Mouse (Mus musculus) small intestine, adult 2 months (tissue): ENCODE measurements around the gene Cdk2ap2. TPM values are rescaled to one million over a fixed set of nuclear protein-coding genes. Genes with fewer than 3 reads are reported as not detected.
"Not testable (repeated sequence)": the region's sequence is repeated elsewhere in the genome, so short reads cannot be mapped to it uniquely, and the experiment has no call there.

Experiments
- H3K27ac ChIP-seq: fragments of 200-500 bp; 2 replicates; pipeline ENCODE4 v1.5.1; 2012; ENCODE audit warnings: low read depth, low read length, control low read depth, inconsistent platforms; ENCODE audit not compliant: insufficient read depth
- H3K27me3 ChIP-seq: fragments of 200-500 bp; 2 replicates; pipeline ENCODE4 v1.6.1; 2012; ENCODE audit warnings: mild to moderate bottlenecking, moderate library complexity, low read length, inconsistent platforms; ENCODE audit not compliant: control insufficient read depth, insufficient read depth
- H3K36me3 ChIP-seq: fragments of 200-500 bp; 2 replicates; pipeline ENCODE4 v1.6.1; 2012; ENCODE audit warnings: mild to moderate bottlenecking, low read length, control low read depth, inconsistent platforms; ENCODE audit not compliant: control insufficient read depth, insufficient read depth
- H3K4me1 ChIP-seq: fragments of 200-500 bp; 2 replicates; pipeline ENCODE4 v1.6.1; 2012; ENCODE audit warnings: low read length, inconsistent platforms, mixed read lengths; ENCODE audit not compliant: control insufficient read depth, insufficient read depth, insufficient read length
- H3K4me3 ChIP-seq: fragments of 200-500 bp; 2 replicates; pipeline ENCODE4 v1.5.1; 2012; ENCODE audit warnings: low read depth, mild to moderate bottlenecking, control low read depth, inconsistent platforms, low read length, moderate library complexity
- CTCF ChIP-seq: fragments of 200-500 bp; IDR thresholded peaks from 2 replicates; pipeline ENCODE4 v1.5.1; 2012; ENCODE audit warnings: low read depth, mild to moderate bottlenecking, control low read depth, inconsistent platforms, low read length, moderate library complexity, mixed read lengths; ENCODE audit not compliant: insufficient replicate concordance, insufficient read length; ENCODE audit errors: extremely low read depth
- POLR2A ChIP-seq: fragments of 200-500 bp; IDR thresholded peaks from 2 replicates; pipeline ENCODE4 v1.6.1; 2012; ENCODE audit warnings: low read depth, mild to moderate bottlenecking, control low read depth, inconsistent platforms, low read length, moderate library complexity
- WGBS: fragments of 180-500 bp; shearing (Covaris S2); methylation state at CpG from one replicate; pipeline ENCODE4 v1.1.7; 2018; 5-methylcytosine and 5-hydroxymethylcytosine counted together
- polyA plus RNA-seq: library from polyadenylated mRNA; depleted of rRNA; stranded (reverse); fragments of >200 nt; gene quantifications from 2 replicates; pipeline ENCODE4 v1.2.3, GENCODE M21; 2012

Gene Cdk2ap2
- polyA plus RNA-seq, 1 experiment, result 366 TPM

GRCm38 (mm10) chr19:4118350-4118749, 21.4 kb downstream of the Cdk2ap2 start:
- Histone ChIP-seq H3K4me1 (peaks cover 31% of the 10 kb centered on the region), H3K4me3 (no peak overlapping the region), H3K36me3 (peaks cover 27% of the 10 kb centered on the region), H3K27ac (no peak overlapping the region), H3K27me3 (no peaks in the 10 kb centered on the region)
- TF ChIP-seq POLR2A (no peak), CTCF (no peak)
- WGBS, result 94% methylated on average over 2 of the region's 2 CpGs

GRCm38 (mm10) chr19:4119716-4120487, 22.9 kb downstream of the Cdk2ap2 start:
- Histone ChIP-seq H3K4me1 (peaks cover 17% of the 10 kb centered on the region; the same call in 1 of the 2 replicates), H3K36me3 (peaks cover 23% of the 10 kb centered on the region), H3K27ac (peak overlapping the region; percentile 46), H3K4me3 (no peak overlapping the region), H3K27me3 (no peaks in the 10 kb centered on the region)
- WGBS, result 66% methylated on average over 6 of the region's 6 CpGs
- no peak for TF ChIP-seq CTCF
- TF ChIP-seq POLR2A, result no peak

DNA sequence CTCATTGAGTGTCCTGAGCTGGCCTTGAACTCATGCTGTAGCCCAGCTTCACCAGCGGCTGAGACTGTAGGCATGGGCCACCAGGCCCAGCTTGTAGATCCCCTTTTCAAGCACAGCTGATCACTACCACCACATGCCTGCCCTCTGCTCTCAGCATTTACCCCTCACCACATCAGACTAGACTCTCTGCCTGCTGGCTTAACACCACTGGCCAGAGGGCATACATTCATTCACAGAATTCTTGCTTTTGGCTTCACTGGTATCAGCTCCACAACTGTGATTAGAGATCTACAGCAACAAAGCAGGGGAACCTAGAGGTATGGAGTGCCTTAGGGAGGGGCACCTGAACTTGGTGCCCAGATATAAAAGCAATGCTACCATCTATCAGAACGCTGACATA, 23.5 kb downstream of the Cdk2ap2 start:
- H3K27ac ChIP-seq, result peak overlapping the region; percentile 46

DNA sequence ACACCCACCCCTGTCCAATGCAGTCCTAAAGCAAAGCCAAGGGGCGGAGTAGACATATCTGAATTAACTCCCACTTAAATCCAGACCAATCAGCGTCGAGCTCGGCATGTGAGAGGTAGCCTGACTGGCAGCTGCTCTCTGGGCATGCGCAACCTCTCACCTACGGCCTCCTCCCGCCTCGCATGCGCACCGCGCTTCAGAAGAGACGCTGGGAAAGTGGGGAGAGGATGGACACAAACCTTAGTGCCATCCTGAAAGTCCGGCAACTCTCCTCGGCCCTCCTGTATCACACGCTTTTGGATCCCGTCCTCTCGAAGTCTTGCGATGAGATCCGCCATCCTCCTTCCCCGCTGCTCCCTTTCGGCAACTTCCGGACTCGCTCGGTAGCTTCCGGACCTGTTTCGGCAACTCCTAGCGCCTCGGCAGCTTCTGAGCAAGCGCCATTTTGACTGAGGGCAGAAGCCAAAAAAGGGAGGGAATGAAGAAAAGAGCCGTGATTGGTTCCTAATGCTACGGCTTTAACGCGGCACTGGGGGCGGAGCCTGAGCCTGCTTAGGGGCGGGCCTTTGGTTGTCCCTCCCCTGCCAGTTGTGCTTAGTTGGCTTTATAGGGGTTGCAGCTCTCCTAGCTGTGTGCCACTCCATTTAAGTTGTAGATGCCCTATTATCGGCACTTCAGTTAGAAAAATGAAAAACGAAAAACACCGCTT, 24.3 kb downstream of the Cdk2ap2 start:
- TF ChIP-seq POLR2A (peak; percentile 45), CTCF (no peak)
- Histone ChIP-seq H3K4me1 (peaks cover 12% of the 10 kb centered on the region; the same call in 1 of the 2 replicates), H3K4me3 (peak overlapping the region; percentile 68), H3K36me3 (peaks cover 14% of the 10 kb centered on the region; the same call in 1 of the 2 replicates), H3K27ac (peak overlapping the region; percentile 79), H3K27me3 (no peaks in the 10 kb centered on the region)
- WGBS, result 3% methylated on average over 38 of the region's 38 CpGs

More for the DNA sequence above, 23.5 kb downstream of the Cdk2ap2 start:
- peaks cover 12% of the 10 kb centered on the region; the same call in 1 of the 2 replicates for H3K4me1 ChIP-seq
- WGBS, result 91% methylated on average over 2 of the region's 2 CpGs
- no peaks in the 10 kb centered on the region for H3K27me3 ChIP-seq
- TF ChIP-seq POLR2A (no peak), CTCF (no peak)
- H3K4me3 ChIP-seq, result no peak overlapping the region
- peaks cover 18% of the 10 kb centered on the region; the same call in 1 of the 2 replicates for H3K36me3 ChIP-seq

DNA sequence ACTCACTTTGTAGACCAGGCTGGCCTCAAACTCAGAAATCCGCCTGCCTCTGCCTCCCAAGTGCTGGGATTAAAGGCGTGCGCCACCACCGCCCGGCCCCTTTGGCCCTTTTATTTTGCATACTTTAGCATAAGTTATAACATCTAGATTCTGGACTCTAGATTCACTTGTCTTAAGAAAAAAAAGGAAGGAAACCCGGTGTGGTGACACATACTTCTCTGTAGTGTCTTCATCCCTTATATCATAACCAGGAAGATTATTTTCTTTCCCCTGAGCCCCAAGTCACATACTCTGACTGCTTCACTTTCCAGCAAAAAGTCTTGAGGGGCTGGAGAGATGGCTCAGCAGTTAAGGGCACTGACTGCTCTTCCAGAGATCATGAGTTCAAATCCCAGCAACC, 24.9 kb downstream of the Cdk2ap2 start:
- not testable (repeated sequence) for H3K36me3 ChIP-seq, H3K27me3 ChIP-seq, H3K4me3 ChIP-seq
- H3K27ac ChIP-seq, result peak overlapping the region; percentile 11; the same call in 1 of the 2 replicates
- 50% methylated on average over 6 of the region's 6 CpGs for WGBS
- H3K4me1 ChIP-seq, result peaks cover 17% of the 10 kb centered on the region

- WGBS, result 75% methylated on average over 7 of the region's 7 CpGs
- H3K27ac ChIP-seq, result no peak overlapping the region
- no peaks in the 10 kb centered on the region for H3K27me3 ChIP-seq
- TF ChIP-seq POLR2A (no peak), CTCF (no peak)
- peaks cover 24% of the 10 kb centered on the region for H3K4me1 ChIP-seq
- no peak overlapping the region for H3K4me3 ChIP-seq
- H3K36me3 ChIP-seq, result peaks cover 5% of the 10 kb centered on the region; the same call in 1 of the 2 replicates
Measured at GRCm38 (mm10) chr19:4122411-4123370, 25.7 kb downstream of the Cdk2ap2 start.

- TF ChIP-seq CTCF (no peak), POLR2A (no peak)
- peaks cover 8% of the 10 kb centered on the region; the same call in 1 of the 2 replicates for H3K36me3 ChIP-seq
- whole genome bisulfite sequencing, result 85% methylated on average over 4 of the region's 4 CpGs
- H3K4me1 ChIP-seq, result peaks cover 21% of the 10 kb centered on the region
- no peak overlapping the region for H3K4me3 ChIP-seq
- no peaks in the 10 kb centered on the region for H3K27me3 ChIP-seq
- no peak overlapping the region for H3K27ac ChIP-seq
Measured at GRCm38 (mm10) chr19:4124432-4124831, 27.4 kb downstream of the Cdk2ap2 start.

DNA sequence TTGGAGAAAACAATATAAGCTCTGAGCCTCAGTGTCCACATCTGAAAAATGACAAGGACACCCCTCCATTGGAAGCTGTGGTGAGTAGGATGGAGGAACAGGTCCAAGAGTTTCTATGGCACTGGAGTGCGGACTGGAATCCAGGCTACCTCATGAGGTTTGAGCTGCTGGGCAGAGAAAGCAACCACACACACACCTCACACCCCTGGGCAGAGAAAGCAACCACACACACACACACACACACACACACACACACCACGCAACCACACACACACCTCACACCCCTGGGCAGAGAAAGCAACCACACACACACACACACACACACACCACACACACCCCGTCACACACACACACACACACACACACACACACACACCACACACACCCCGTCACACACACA, 28.3 kb downstream of the Cdk2ap2 start:
- Histone ChIP-seq H3K27ac (peak overlapping the region; percentile 55), H3K4me3 (peak overlapping the region; percentile 60), H3K4me1 (peaks cover 19% of the 10 kb centered on the region), H3K36me3 (peaks cover 13% of the 10 kb centered on the region; the same call in 1 of the 2 replicates)
- 5% methylated on average over 4 of the region's 4 CpGs for WGBS
- H3K27me3 ChIP-seq, result not testable (repeated sequence)
